Mouse (Mus musculus): ENCODE measurements around the gene Sppl2b.
"Not testable (repeated sequence)": the region's sequence is repeated elsewhere in the genome, so short reads cannot be mapped to it uniquely, and the experiment has no call there.

Sppl2b gene

GRCm38 (mm10) chr10:80823847-80824643, 31.0 kb upstream of the Sppl2b start:
- no peak for DNase-seq (ENCODE audit: low read depth)

- DNase-seq (ENCODE audit: low read depth): no peak
Measured at GRCm38 (mm10) chr10:80824827-80825226, 30.2 kb upstream of the Sppl2b start.

GRCm38 (mm10) chr10:80826151-80827062, 28.7 kb upstream of the Sppl2b start, which contains the start of gene Oaz1:
TSS of gene Oaz1 (plus strand) at chr10:80826656.
- peak; percentile 100 for DNase-seq (ENCODE audit: low read depth)

- DNase-seq (ENCODE audit: low read depth): no peak
Measured at GRCm38 (mm10) chr10:80827063-80827869, 27.8 kb upstream of the Sppl2b start.

GRCm38 (mm10) chr10:80827870-80828420, 27.1 kb upstream of the Sppl2b start:
- no peak for DNase-seq (ENCODE audit: low read depth)

- not testable (repeated sequence) for DNase-seq (ENCODE audit: low read depth)
Measured at GRCm38 (mm10) chr10:80828587-80828986, 26.5 kb upstream of the Sppl2b start.

GRCm38 (mm10) chr10:80829359-80830278, 25.5 kb upstream of the Sppl2b start:
- DNase-seq (ENCODE audit: low read depth): no peak

- peak; percentile 85 for DNase-seq (ENCODE audit: low read depth)
Measured at GRCm38 (mm10) chr10:80831136-80831535, 23.9 kb upstream of the Sppl2b start.

- DNase-seq (ENCODE audit: low read depth): no peak
Measured at GRCm38 (mm10) chr10:80832818-80833217, 22.3 kb upstream of the Sppl2b start.

- DNase-seq (ENCODE audit: low read depth): no peak
Measured at GRCm38 (mm10) chr10:80835617-80836016, 19.5 kb upstream of the Sppl2b start.

- DNase-seq (ENCODE audit: low read depth): no peak
Measured at GRCm38 (mm10) chr10:80836949-80837379, 18.1 kb upstream of the Sppl2b start.

GRCm38 (mm10) chr10:80837827-80838226, 17.2 kb upstream of the Sppl2b start:
- no peak for DNase-seq (ENCODE audit: low read depth)

GRCm38 (mm10) chr10:80838346-80838912, 16.6 kb upstream of the Sppl2b start:
- DNase-seq (ENCODE audit: low read depth): no peak

GRCm38 (mm10) chr10:80839848-80840247, 15.2 kb upstream of the Sppl2b start:
- DNase-seq (ENCODE audit: low read depth): no peak

- DNase-seq (ENCODE audit: low read depth): no peak
Measured at GRCm38 (mm10) chr10:80841685-80842084, 13.4 kb upstream of the Sppl2b start.

GRCm38 (mm10) chr10:80842334-80842733, 12.7 kb upstream of the Sppl2b start:
- DNase-seq (ENCODE audit: low read depth): no peak

- no peak for DNase-seq (ENCODE audit: low read depth)
Measured at GRCm38 (mm10) chr10:80843087-80843930, 11.8 kb upstream of the Sppl2b start.

- no peak for DNase-seq (ENCODE audit: low read depth)
Measured at GRCm38 (mm10) chr10:80843931-80844547, 11.0 kb upstream of the Sppl2b start, which contains the start of gene Lingo3. TSS of gene Lingo3 (minus strand) at chr10:80844039.

Data from c-Kit-positive CD71-positive TER-119-negative erythroid progenitor cells, embryonic 14.5 days (primary cell).